Mouse (Mus musculus) CH12.LX (cell line): ENCODE data around the gene Cfap126.

Experiments
- CHD2 ChIP-seq: IDR thresholded peaks from 2 replicates; pipeline ENCODE4 v1.6.1; 2011; ENCODE audit warnings: low read length, improper control_type of control experiment
- CTCF ChIP-seq, 2 experiments: IDR thresholded peaks in 1 of 2; conservative IDR thresholded peaks in 1 of 2; 2 replicates each; pipeline ENCODE4 v1.5.1; 2011 to 2012; ENCODE audit warnings: low read depth in 2 of 2, low read length in 2 of 2, improper control_type of control experiment in 1 of 2, inconsistent platforms in 1 of 2, mild to moderate bottlenecking in 1 of 2, moderate library complexity in 1 of 2
- EP300 ChIP-seq: IDR thresholded peaks from 2 replicates; pipeline ENCODE4 v1.6.1; 2011; ENCODE audit warnings: low read length, improper control_type of control experiment
- HCFC1 ChIP-seq: IDR thresholded peaks from 2 replicates; pipeline ENCODE4 v1.6.1; 2012; ENCODE audit warnings: low read depth, mild to moderate bottlenecking, inconsistent platforms, low read length, improper control_type of control experiment
- JUN ChIP-seq: IDR thresholded peaks from 2 replicates; pipeline ENCODE4 v1.6.1; 2011; ENCODE audit warnings: low read depth, mild to moderate bottlenecking, low read length, improper control_type of control experiment, moderate library complexity; ENCODE audit not compliant: insufficient read depth
- JUND ChIP-seq: conservative IDR thresholded peaks from 2 replicates; pipeline ENCODE4 v1.6.1; 2011; ENCODE audit warnings: low read depth, low read length, improper control_type of control experiment
- MAX ChIP-seq: IDR thresholded peaks from 2 replicates; pipeline ENCODE4 v1.6.1; 2011; ENCODE audit warnings: low read length, improper control_type of control experiment
- MEF2A ChIP-seq: IDR thresholded peaks from 2 replicates; pipeline ENCODE4 v1.6.1; 2014; ENCODE audit warnings: low read depth, mild to moderate bottlenecking, inconsistent platforms, low read length, improper control_type of control experiment, borderline replicate concordance
- POLR2A ChIP-seq: IDR thresholded peaks from 2 replicates; pipeline ENCODE4 v1.6.1; 2011; ENCODE audit warnings: low read depth, mild to moderate bottlenecking, improper control_type of control experiment, low read length
- POLR2AphosphoS2 ChIP-seq: IDR thresholded peaks from 2 replicates; pipeline ENCODE4 v1.6.1; 2011; ENCODE audit warnings: low read depth, low read length, improper control_type of control experiment
- USF1 ChIP-seq: IDR thresholded peaks from 2 replicates; pipeline ENCODE4 v1.6.1; 2014; ENCODE audit warnings: low read depth, mild to moderate bottlenecking, inconsistent platforms, low read length, improper control_type of control experiment
- ZNF384 ChIP-seq: IDR thresholded peaks from 2 replicates; pipeline ENCODE4 v1.6.1; 2012; ENCODE audit warnings: low read depth, low read length, improper control_type of control experiment, inconsistent platforms

- no peak for TF ChIP-seq USF1
- no peak for TF ChIP-seq EP300
- TF ChIP-seq CTCF (conservative IDR thresholded peaks at IDR 0.05 in 1 of 2, IDR thresholded peaks at IDR 0.05 in 1 of 2; ENCODE audit: low read depth in 2 of 2, low read length in 2 of 2): no peak
- TF ChIP-seq HCFC1: no peak
- TF ChIP-seq MEF2A: no peak
- no peak for TF ChIP-seq CHD2
- no peak for TF ChIP-seq POLR2AphosphoS2
- TF ChIP-seq JUND: no peak
- no peak for TF ChIP-seq MAX
- no peak for TF ChIP-seq JUN
- TF ChIP-seq POLR2A: no peak
- TF ChIP-seq ZNF384: no peak
Measured at GRCm38 (mm10) chr1:171171138-171171537, 57.4 kb downstream of the Cfap126 start.
